Mouse (Mus musculus): ENCODE measurements around the gene Hsd3b2.

GRCm38 (mm10) chr3:98682401-98682800 lies 41.9 kb downstream of the Hsd3b2 start:
- TF ChIP-seq POLR2A (IDR thresholded peaks at IDR 0.05; ENCODE audit: low read depth, low read length) (no peak), CTCF (conservative IDR thresholded peaks at IDR 0.05; ENCODE audit: insufficient read depth, insufficient read length, low read depth, low read length) (no peak)
